Mouse (Mus musculus) embryo, embryonic 10 days (tissue): Measurements from ENCODE around the gene Ddx3x.
"Not testable (repeated sequence)": the region's sequence is repeated elsewhere in the genome, so short reads cannot be mapped to it uniquely, and the experiment has no call there.

ENCODE experiments used
- DNase-seq: peaks from one replicate; pipeline ENCODE4 v3.0.0-alpha.2; 2015; ENCODE audit warnings: low spot score

Gene Ddx3x

GRCm38 (mm10) chrX:13280409-13281328 is at the start of gene Ddx3x:
Ddx3x (plus strand) TSS chrX:13280970.
- DNase-seq = peak; percentile 94

GRCm38 (mm10) chrX:13231243-13231642 is 49.5 kb upstream of the Ddx3x start:
- peak; percentile 21 for DNase-seq

GRCm38 (mm10) chrX:13232834-13233233 is 47.9 kb upstream of the Ddx3x start:
- DNase-seq = not testable (repeated sequence)

- no peak for DNase-seq
Measured at GRCm38 (mm10) chrX:13233631-13234030, 47.1 kb upstream of the Ddx3x start.

- DNase-seq = no peak
Measured at GRCm38 (mm10) chrX:13234709-13235108, 46.1 kb upstream of the Ddx3x start.

GRCm38 (mm10) chrX:13236100-13236568 is 44.6 kb upstream of the Ddx3x start:
- DNase-seq = peak; percentile 18

- no peak for DNase-seq
Measured at GRCm38 (mm10) chrX:13239455-13239854, 41.3 kb upstream of the Ddx3x start.

GRCm38 (mm10) chrX:13240646-13241425 is 39.9 kb upstream of the Ddx3x start:
- DNase-seq = peak; percentile 51

- DNase-seq = peak; percentile 62
Measured at GRCm38 (mm10) chrX:13241426-13242319, 39.1 kb upstream of the Ddx3x start.

GRCm38 (mm10) chrX:13242320-13243096 is 38.3 kb upstream of the Ddx3x start:
- DNase-seq = peak; percentile 87

GRCm38 (mm10) chrX:13243133-13244123 is 37.3 kb upstream of the Ddx3x start:
- peak; percentile 29 for DNase-seq

- DNase-seq = no peak
Measured at GRCm38 (mm10) chrX:13244588-13244987, 36.2 kb upstream of the Ddx3x start.

- DNase-seq = no peak
Measured at GRCm38 (mm10) chrX:13245027-13245426, 35.7 kb upstream of the Ddx3x start.

- DNase-seq = no peak
Measured at GRCm38 (mm10) chrX:13251683-13252082, 29.1 kb upstream of the Ddx3x start.

GRCm38 (mm10) chrX:13254273-13254672 is 26.5 kb upstream of the Ddx3x start:
- DNase-seq = no peak

- no peak for DNase-seq
Measured at GRCm38 (mm10) chrX:13263356-13263755, 17.4 kb upstream of the Ddx3x start.

GRCm38 (mm10) chrX:13275519-13276137 is 5.1 kb upstream of the Ddx3x start:
- no peak for DNase-seq

- no peak for DNase-seq
Measured at GRCm38 (mm10) chrX:13278996-13279395, 1.8 kb upstream of the Ddx3x start.

- no peak for DNase-seq
Measured at GRCm38 (mm10) chrX:13280037-13280408, 747 bp upstream of the Ddx3x start.
